Mouse (Mus musculus): ENCODE measurements around the gene Trem2. TPM values are rescaled to one million over a fixed set of nuclear protein-coding genes. Genes with fewer than 3 reads are reported as not detected.

The Trem2 gene
- polyA plus RNA-seq, 1 experiment, result not detected

GRCm38 (mm10) chr17:48321279-48321678 lies 24.9 kb upstream of the Trem2 start:
- WGBS, result 94% methylated on average over 2 of the region's 2 CpGs
- H3K4me3 ChIP-seq (ENCODE audit: insufficient read depth, low read depth, low read length), result no peak overlapping the region
- H3K4me1 ChIP-seq (ENCODE audit: control insufficient read depth, insufficient read depth, low read length), result no peaks in the 10 kb centered on the region
- TF ChIP-seq POLR2A (IDR thresholded peaks at IDR 0.05; ENCODE audit: insufficient read depth, low read depth, low read length) (no peak), CTCF (IDR thresholded peaks at IDR 0.05; ENCODE audit: insufficient read depth, low read depth, low read length) (no peak)
- no peak overlapping the region for H3K27ac ChIP-seq (ENCODE audit: insufficient read depth, low read depth, low read length)

GRCm38 (mm10) chr17:48323236-48323635 lies 23.0 kb upstream of the Trem2 start:
- 77% methylated on average over 3 of the region's 3 CpGs for WGBS
- Histone ChIP-seq H3K27ac (ENCODE audit: insufficient read depth, low read depth, low read length) (no peak overlapping the region), H3K4me3 (ENCODE audit: insufficient read depth, low read depth, low read length) (no peak overlapping the region), H3K4me1 (ENCODE audit: control insufficient read depth, insufficient read depth, low read length) (no peaks in the 10 kb centered on the region)
- no peak for TF ChIP-seq POLR2A (IDR thresholded peaks at IDR 0.05; ENCODE audit: insufficient read depth, low read depth, low read length)

- no peak overlapping the region for H3K27ac ChIP-seq (ENCODE audit: insufficient read depth, low read depth, low read length)
- 87% methylated on average over 5 of the region's 5 CpGs for WGBS
- H3K4me3 ChIP-seq (ENCODE audit: insufficient read depth, low read depth, low read length), result no peak overlapping the region
- H3K4me1 ChIP-seq (ENCODE audit: control insufficient read depth, insufficient read depth, low read length), result no peaks in the 10 kb centered on the region
- TF ChIP-seq CTCF (IDR thresholded peaks at IDR 0.05; ENCODE audit: insufficient read depth, low read depth, low read length) (no peak), POLR2A (IDR thresholded peaks at IDR 0.05; ENCODE audit: insufficient read depth, low read depth, low read length) (no peak)
These were observed 21.9 kb upstream of the Trem2 start for GRCm38 (mm10) chr17:48324258-48324657.

GRCm38 (mm10) chr17:48325093-48325492 lies 21.1 kb upstream of the Trem2 start:
- no peak overlapping the region for H3K4me3 ChIP-seq (ENCODE audit: insufficient read depth, low read depth, low read length)
- H3K27ac ChIP-seq (ENCODE audit: insufficient read depth, low read depth, low read length), result no peak overlapping the region
- TF ChIP-seq POLR2A (IDR thresholded peaks at IDR 0.05; ENCODE audit: insufficient read depth, low read depth, low read length), result no peak
- no peak for TF ChIP-seq CTCF (IDR thresholded peaks at IDR 0.05; ENCODE audit: insufficient read depth, low read depth, low read length)
- 95% methylated on average over 6 of the region's 6 CpGs for WGBS
- no peaks in the 10 kb centered on the region for H3K4me1 ChIP-seq (ENCODE audit: control insufficient read depth, insufficient read depth, low read length)

GRCm38 (mm10) chr17:48325638-48326037 lies 20.6 kb upstream of the Trem2 start:
- Histone ChIP-seq H3K27ac (ENCODE audit: insufficient read depth, low read depth, low read length) (no peak overlapping the region), H3K4me1 (ENCODE audit: control insufficient read depth, insufficient read depth, low read length) (no peaks in the 10 kb centered on the region), H3K4me3 (ENCODE audit: insufficient read depth, low read depth, low read length) (no peak overlapping the region)
- TF ChIP-seq CTCF (IDR thresholded peaks at IDR 0.05; ENCODE audit: insufficient read depth, low read depth, low read length) (no peak), POLR2A (IDR thresholded peaks at IDR 0.05; ENCODE audit: insufficient read depth, low read depth, low read length) (no peak)
- 95% methylated on average over 11 of the region's 11 CpGs for WGBS

- Histone ChIP-seq H3K27ac (ENCODE audit: insufficient read depth, low read depth, low read length) (no peak overlapping the region), H3K4me3 (ENCODE audit: insufficient read depth, low read depth, low read length) (no peak overlapping the region), H3K4me1 (ENCODE audit: control insufficient read depth, insufficient read depth, low read length) (no peaks in the 10 kb centered on the region)
- TF ChIP-seq POLR2A (IDR thresholded peaks at IDR 0.05; ENCODE audit: insufficient read depth, low read depth, low read length), result no peak
- TF ChIP-seq CTCF (IDR thresholded peaks at IDR 0.05; ENCODE audit: insufficient read depth, low read depth, low read length), result no peak
- WGBS, result 57% methylated on average over 4 of the region's 4 CpGs
These were observed 19.5 kb upstream of the Trem2 start for GRCm38 (mm10) chr17:48326656-48327055.

- H3K27ac ChIP-seq (ENCODE audit: insufficient read depth, low read depth, low read length), result no peak overlapping the region
- 91% methylated on average over 2 of the region's 2 CpGs for WGBS
- TF ChIP-seq POLR2A (IDR thresholded peaks at IDR 0.05; ENCODE audit: insufficient read depth, low read depth, low read length) (no peak), CTCF (IDR thresholded peaks at IDR 0.05; ENCODE audit: insufficient read depth, low read depth, low read length) (no peak)
- H3K4me3 ChIP-seq (ENCODE audit: insufficient read depth, low read depth, low read length), result no peak overlapping the region
- no peaks in the 10 kb centered on the region for H3K4me1 ChIP-seq (ENCODE audit: control insufficient read depth, insufficient read depth, low read length)
These were observed 13.7 kb upstream of the Trem2 start for GRCm38 (mm10) chr17:48332524-48332923.

GRCm38 (mm10) chr17:48334186-48334585 lies 12.0 kb upstream of the Trem2 start:
- WGBS, result 82% methylated on average over 4 of the region's 4 CpGs
- TF ChIP-seq POLR2A (IDR thresholded peaks at IDR 0.05; ENCODE audit: insufficient read depth, low read depth, low read length), result no peak
- no peak for TF ChIP-seq CTCF (IDR thresholded peaks at IDR 0.05; ENCODE audit: insufficient read depth, low read depth, low read length)
- H3K4me1 ChIP-seq (ENCODE audit: control insufficient read depth, insufficient read depth, low read length), result no peaks in the 10 kb centered on the region
- H3K27ac ChIP-seq (ENCODE audit: insufficient read depth, low read depth, low read length), result no peak overlapping the region
- no peak overlapping the region for H3K4me3 ChIP-seq (ENCODE audit: insufficient read depth, low read depth, low read length)

- 5% methylated on average over 6 of the region's 6 CpGs for WGBS
- TF ChIP-seq POLR2A (IDR thresholded peaks at IDR 0.05; ENCODE audit: insufficient read depth, low read depth, low read length), result no peak
- TF ChIP-seq CTCF (IDR thresholded peaks at IDR 0.05; ENCODE audit: insufficient read depth, low read depth, low read length), result peak; percentile 80
- Histone ChIP-seq H3K4me1 (ENCODE audit: control insufficient read depth, insufficient read depth, low read length) (no peaks in the 10 kb centered on the region), H3K27ac (ENCODE audit: insufficient read depth, low read depth, low read length) (no peak overlapping the region), H3K4me3 (ENCODE audit: insufficient read depth, low read depth, low read length) (no peak overlapping the region)
These were observed 9.3 kb upstream of the Trem2 start for GRCm38 (mm10) chr17:48336857-48337256.

GRCm38 (mm10) chr17:48340267-48340666 lies 5.9 kb upstream of the Trem2 start:
- no peaks in the 10 kb centered on the region for H3K4me1 ChIP-seq (ENCODE audit: control insufficient read depth, insufficient read depth, low read length)
- no peak for TF ChIP-seq CTCF (IDR thresholded peaks at IDR 0.05; ENCODE audit: insufficient read depth, low read depth, low read length)
- TF ChIP-seq POLR2A (IDR thresholded peaks at IDR 0.05; ENCODE audit: insufficient read depth, low read depth, low read length), result no peak
- H3K27ac ChIP-seq (ENCODE audit: insufficient read depth, low read depth, low read length), result no peak overlapping the region
- 55% methylated on average over 1 of the region's 1 CpGs for WGBS
- no peak overlapping the region for H3K4me3 ChIP-seq (ENCODE audit: insufficient read depth, low read depth, low read length)

All from olfactory bulb, adult 2 months (tissue).